Mouse (Mus musculus): ENCODE results near the gene Gm37240.

DNA sequence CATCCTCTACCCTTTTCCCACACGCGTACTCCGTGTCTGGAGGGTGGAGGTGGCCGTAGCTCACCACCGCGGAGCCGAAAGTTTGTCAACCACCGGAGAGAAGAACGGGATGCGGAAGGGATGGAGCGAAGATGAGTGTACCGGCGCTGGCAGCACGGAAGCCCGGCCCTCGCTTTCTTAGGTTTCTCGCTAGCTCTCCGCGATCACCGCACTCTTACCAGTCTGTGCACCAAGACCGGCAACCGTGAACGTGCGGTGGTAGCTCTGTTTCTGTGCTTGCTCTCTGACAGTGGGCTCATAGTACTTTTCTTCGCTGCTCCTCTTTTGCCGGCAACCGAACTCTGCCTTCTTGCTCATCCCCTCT lies 1304.4 kb downstream of the Gm37240 start:
- TF ChIP-seq POLR2A (IDR thresholded peaks at IDR 0.05; ENCODE audit: insufficient read depth, low read length), result no peak
- TF ChIP-seq CTCF (IDR thresholded peaks at IDR 0.05; ENCODE audit: low read depth, low read length), result no peak

Data from ES-Bruce4 (cell line).